Mouse (Mus musculus) layer of hippocampus, adult 2 months (tissue): Measurements from ENCODE around the gene Prkar1b. TPM values are rescaled to one million over a fixed set of nuclear protein-coding genes. Genes with fewer than 3 reads are reported as not detected.

Experiments
- DNase-seq, 2 experiments: peaks; one replicate each; pipeline ENCODE4 v3.0.0; 2022; ENCODE audit warnings: low spot score in 2 of 2
- H3K27ac ChIP-seq: fragments of 200-600 bp; 2 replicates; pipeline ENCODE4 v1.8.1; 2022
- H3K4me3 ChIP-seq: fragments of 200-600 bp; 2 replicates; pipeline ENCODE4 v1.8.1; 2022; ENCODE audit warnings: mild to moderate bottlenecking
- CTCF ChIP-seq: fragments of 200-600 bp; conservative IDR thresholded peaks from 2 replicates; pipeline ENCODE4 v1.8.1; 2022; ENCODE audit warnings: antibody characterized with exemption, mild to moderate bottlenecking, moderate library complexity
- total RNA-seq, 2 experiments: library from RNA; stranded (reverse); gene quantifications; 2 replicates each; pipeline ENCODE4 v1.2.3; 2021

The Prkar1b gene
- total RNA-seq, 2 experiments from 2014 or later: 393 to 425 TPM

DNA sequence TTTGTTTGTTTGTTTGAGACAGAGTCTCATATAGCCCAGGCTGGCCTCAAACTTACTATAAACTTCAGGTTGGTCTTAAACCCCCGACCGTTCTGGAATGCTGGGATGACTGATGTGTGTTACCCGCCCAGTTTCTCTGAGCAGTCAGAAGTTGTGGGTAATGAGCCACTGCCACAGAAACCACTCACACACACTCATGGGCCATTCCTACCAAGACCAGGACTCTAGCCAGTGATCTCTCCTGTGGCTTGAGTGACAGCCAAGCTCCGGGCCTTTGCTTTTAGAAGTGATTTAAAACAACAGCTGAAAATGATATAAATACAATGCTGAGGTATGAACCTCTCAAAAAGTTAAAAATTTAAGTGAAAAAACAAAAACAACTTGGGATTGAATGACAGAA is 34.9 kb downstream of the Prkar1b start:
- TF ChIP-seq CTCF: no peak
- no peak overlapping the region for H3K27ac ChIP-seq
- DNase-seq: no peak
- no peak overlapping the region for H3K4me3 ChIP-seq

DNA sequence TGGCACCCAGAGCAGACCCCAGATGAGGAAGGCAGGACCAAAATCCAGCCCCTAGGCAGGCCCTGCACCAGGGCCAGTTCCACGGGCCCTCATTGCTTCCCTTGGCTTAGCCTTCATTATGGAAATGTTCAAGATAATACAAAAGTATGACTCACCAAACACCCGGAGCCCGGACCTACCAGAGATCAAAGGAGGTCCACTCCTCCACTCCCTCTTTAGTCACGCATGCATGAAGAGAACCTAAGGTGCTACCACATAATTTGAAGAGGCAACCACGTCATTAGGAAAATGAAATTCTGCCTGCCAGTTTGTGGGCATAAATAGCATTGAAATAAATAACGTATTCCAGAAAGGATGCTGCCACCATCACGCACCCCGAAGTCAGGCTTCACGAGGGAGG is 37.4 kb downstream of the Prkar1b start:
- no peak for TF ChIP-seq CTCF
- no peak for DNase-seq
- no peak overlapping the region for H3K4me3 ChIP-seq
- no peak overlapping the region for H3K27ac ChIP-seq

DNA sequence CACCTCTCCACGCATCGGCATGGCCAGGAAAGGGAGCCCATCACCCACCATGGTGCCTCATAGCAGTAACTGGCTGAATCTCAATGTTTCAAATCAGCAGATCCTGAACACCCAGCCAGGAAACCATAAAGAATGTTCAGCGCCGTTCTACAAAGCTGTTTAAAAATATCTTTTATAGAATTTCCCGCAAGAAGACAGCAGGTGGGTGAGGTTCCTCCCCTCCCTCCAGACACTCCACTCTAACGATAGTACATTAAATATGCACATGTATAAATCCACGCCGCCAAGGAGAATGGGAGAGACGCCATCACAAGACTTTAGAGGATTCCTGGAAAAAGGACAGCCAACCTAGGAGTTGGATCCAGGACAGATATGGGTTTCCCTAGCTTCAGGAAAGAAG is 37.8 kb downstream of the Prkar1b start:
- H3K4me3 ChIP-seq: no peak overlapping the region
- TF ChIP-seq CTCF: no peak
- H3K27ac ChIP-seq: no peak overlapping the region
- DNase-seq: peak in 1 of 2 experiments; percentile 44

DNA sequence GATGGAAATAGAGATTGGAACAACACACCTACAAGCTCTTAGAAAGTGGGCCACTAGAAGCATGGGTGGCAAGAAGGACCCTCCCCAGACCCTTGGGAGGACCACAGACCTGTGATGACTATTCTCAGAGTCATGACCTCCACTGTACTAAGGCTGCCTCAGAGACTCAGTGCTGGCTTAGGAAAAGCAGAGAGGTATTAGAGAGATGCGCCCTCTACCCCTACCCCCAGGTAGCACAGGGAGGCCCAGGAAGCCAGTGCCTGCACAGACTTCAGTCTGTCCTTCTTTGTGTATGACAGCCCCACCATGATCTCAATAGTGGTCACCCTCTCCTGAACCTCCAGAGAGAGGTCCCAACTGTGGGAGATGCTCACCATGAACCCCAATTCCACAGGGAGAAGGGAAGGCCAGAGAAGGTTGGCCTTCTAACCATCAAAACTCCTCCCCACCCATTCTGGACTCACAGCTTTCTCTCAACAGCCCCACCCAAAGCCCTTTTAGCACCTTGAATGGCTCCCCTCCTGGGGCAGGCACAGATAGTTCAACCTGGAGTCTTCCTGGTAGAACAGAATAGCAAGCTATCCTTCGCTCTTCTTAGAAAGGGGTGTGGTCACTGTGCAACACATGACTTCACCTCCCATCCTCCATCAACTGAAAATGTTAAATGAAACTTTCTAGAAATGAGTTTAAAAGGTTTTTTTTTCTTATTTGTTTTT is 39.5 kb downstream of the Prkar1b start:
- no peak overlapping the region for H3K27ac ChIP-seq
- no peak for TF ChIP-seq CTCF
- no peak for DNase-seq
- no peak overlapping the region for H3K4me3 ChIP-seq

GRCm38 (mm10) chr5:139107815-139108214 is 42.0 kb downstream of the Prkar1b start:
- no peak overlapping the region for H3K4me3 ChIP-seq
- H3K27ac ChIP-seq: no peak overlapping the region
- TF ChIP-seq CTCF: peak; percentile 69
- no peak for DNase-seq

DNA sequence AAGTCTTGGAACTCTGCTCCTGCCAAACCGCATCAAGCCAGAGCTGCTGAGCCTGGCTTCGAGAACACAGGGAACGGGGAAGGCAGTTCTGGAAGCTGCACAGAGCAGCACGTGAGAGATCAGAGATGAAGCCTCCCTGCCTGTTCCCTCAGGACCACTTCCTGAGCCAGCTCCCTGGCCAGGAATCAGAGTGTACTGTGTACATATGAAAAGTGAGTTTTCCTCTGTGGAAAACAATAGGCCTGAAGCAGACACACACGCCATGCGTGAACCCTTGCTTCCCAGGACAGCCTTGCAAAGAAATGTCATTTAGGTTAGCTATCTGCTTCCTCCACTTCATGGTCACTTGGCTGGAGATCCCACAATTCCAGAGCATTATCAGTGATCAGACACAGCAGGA is 48.0 kb downstream of the Prkar1b start:
- Histone ChIP-seq H3K4me3 (no peak overlapping the region), H3K27ac (no peak overlapping the region)
- DNase-seq: no peak
- TF ChIP-seq CTCF: no peak

- TF ChIP-seq CTCF: no peak
- no peak overlapping the region for H3K4me3 ChIP-seq
- peak; percentile 54 to 78 for DNase-seq
- H3K27ac ChIP-seq: peak overlapping the region; percentile 70
These were observed 50.5 kb downstream of the Prkar1b start for GRCm38 (mm10) chr5:139098991-139099972.

GRCm38 (mm10) chr5:139095297-139096110 is 54.3 kb downstream of the Prkar1b start:
- TF ChIP-seq CTCF: no peak
- Histone ChIP-seq H3K27ac (no peak overlapping the region), H3K4me3 (no peak overlapping the region)
- no peak for DNase-seq

- H3K27ac ChIP-seq: no peak overlapping the region
- DNase-seq: no peak
- TF ChIP-seq CTCF: no peak
- no peak overlapping the region for H3K4me3 ChIP-seq
These were observed 56.3 kb downstream of the Prkar1b start for GRCm38 (mm10) chr5:139093534-139093933.

- DNase-seq: no peak
- no peak for TF ChIP-seq CTCF
- Histone ChIP-seq H3K4me3 (no peak overlapping the region), H3K27ac (no peak overlapping the region)
These were observed 58.1 kb downstream of the Prkar1b start for GRCm38 (mm10) chr5:139091713-139092112.

DNA sequence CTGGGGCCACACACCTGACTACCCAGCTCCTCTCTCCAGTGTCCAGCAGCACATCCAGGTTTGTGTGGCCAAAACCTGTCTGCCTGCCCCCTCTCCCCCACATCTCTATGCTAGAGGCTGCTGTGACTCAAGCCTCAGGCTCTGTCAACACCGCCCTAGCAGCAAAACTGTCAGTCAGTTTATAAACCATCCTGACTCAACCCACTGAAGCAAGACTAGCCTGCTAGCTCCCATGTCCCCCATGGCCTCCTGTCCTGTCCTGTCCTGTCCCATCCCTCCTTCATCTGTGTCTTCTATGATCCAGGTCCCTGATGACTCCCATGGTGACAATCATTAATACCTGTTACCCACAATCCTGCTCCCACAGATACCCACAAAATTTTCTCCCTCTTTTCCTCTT is 59.6 kb downstream of the Prkar1b start:
- no peak overlapping the region for H3K4me3 ChIP-seq
- no peak overlapping the region for H3K27ac ChIP-seq
- TF ChIP-seq CTCF: no peak
- DNase-seq: no peak

GRCm38 (mm10) chr5:139088173-139088572 is 61.6 kb downstream of the Prkar1b start:
- H3K4me3 ChIP-seq: no peak overlapping the region
- H3K27ac ChIP-seq: no peak overlapping the region
- peak; percentile 66 for TF ChIP-seq CTCF
- DNase-seq: no peak
